Mouse (Mus musculus): ENCODE results near the gene Aqp9.
"Not testable (repeated sequence)": the region's sequence is repeated elsewhere in the genome, so short reads cannot be mapped to it uniquely, and the experiment has no call there.

DNA sequence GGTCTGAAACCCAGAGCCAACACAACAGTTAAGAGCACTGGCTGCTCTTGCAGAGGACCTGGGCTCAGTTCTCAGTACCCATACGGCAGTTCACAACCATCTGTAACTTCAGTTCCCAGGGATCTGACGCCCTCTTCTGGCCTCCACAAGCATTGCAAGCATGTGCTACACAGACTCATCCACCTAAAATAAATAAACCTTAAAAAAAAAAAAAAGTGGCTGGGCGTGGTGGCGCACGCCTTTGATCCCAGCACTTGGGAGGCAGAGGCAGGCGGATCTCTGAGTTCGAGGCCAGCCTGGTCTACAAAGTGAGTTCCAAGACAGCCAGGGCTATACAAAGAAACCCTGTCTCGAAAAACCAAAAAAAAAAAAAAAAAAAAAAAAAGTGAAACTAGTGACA is 45.4 kb downstream of the Aqp9 start:
- not testable (repeated sequence) for TF ChIP-seq CTCF, EP300 (IDR thresholded peaks at IDR 0.05; ENCODE audit: low read depth)
